Mouse (Mus musculus): ENCODE results near the gene Apobec3.

The Apobec3 gene

GRCm38 (mm10) chr15:79950250-79951025, 59.0 kb downstream of the Apobec3 start:
- peak; percentile 82 for DNase-seq (ENCODE audit: low read depth, low spot score)

GRCm38 (mm10) chr15:79951226-79951625, 59.8 kb downstream of the Apobec3 start:
- DNase-seq (ENCODE audit: low read depth, low spot score), result no peak

GRCm38 (mm10) chr15:79951730-79952503, 60.5 kb downstream of the Apobec3 start:
- no peak for DNase-seq (ENCODE audit: low read depth, low spot score)

GRCm38 (mm10) chr15:79952504-79953231, 61.2 kb downstream of the Apobec3 start:
- DNase-seq (ENCODE audit: low read depth, low spot score), result no peak

- no peak for DNase-seq (ENCODE audit: low read depth, low spot score)
Observed at GRCm38 (mm10) chr15:79953470-79953869, 62.0 kb downstream of the Apobec3 start.

GRCm38 (mm10) chr15:79956559-79956958, 65.1 kb downstream of the Apobec3 start:
- peak; percentile 85 for DNase-seq (ENCODE audit: low read depth, low spot score)

- no peak for DNase-seq (ENCODE audit: low read depth, low spot score)
Observed at GRCm38 (mm10) chr15:79958418-79958817, 67.0 kb downstream of the Apobec3 start.

- DNase-seq (ENCODE audit: low read depth, low spot score), result no peak
Observed at GRCm38 (mm10) chr15:79961366-79961921, 70.0 kb downstream of the Apobec3 start.

GRCm38 (mm10) chr15:79962661-79963060, 71.2 kb downstream of the Apobec3 start:
- DNase-seq (ENCODE audit: low read depth, low spot score), result no peak

- DNase-seq (ENCODE audit: low read depth, low spot score), result no peak
Observed at GRCm38 (mm10) chr15:79964376-79964775, 72.9 kb downstream of the Apobec3 start.
